In the genomic region with DNA sequence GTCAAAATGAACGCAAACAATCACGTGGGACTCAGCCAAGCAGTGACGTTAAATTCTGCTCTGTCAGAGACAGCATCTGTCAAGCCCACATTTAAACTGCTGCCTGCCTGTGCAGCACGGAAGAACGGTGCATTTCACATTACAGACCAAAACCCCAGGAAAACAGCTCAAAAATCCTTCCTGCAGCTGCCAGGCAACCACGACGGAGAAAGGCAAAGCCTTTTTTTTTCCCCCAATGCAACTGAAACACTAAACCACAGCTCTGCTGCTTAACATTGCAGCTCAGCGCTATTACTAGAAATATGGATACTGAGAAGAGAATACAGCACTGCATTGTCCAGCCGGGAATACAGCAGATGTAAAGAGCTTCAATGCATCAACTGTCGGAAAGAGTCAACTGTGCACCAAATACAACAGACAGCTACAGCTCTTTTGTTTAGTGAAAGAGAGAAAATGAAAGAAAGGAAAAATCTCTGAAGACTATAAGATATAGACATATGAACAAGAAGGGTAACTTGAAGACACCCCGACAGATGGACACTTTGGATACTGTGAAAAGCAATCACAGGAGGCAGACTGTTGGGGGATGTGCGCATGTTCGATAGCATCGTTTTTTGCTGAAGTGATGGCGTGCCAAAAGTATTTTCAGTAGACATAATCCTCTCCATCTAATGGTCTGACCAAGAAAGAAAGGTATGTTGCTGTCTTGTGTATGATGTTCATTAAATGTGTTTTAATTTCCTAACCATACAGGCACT, we compare ENCODE assay signal across 8 mouse cellular contexts. TPM values are rescaled to one million over a fixed set of nuclear protein-coding genes. Genes with fewer than 3 reads are reported as not detected.
A peak's percentile ranks its signal among the peaks of the same experiment; 100 is the strongest.
DNase-seq lines count a peak whose midpoint lies in the region; ATAC-seq and TF ChIP-seq lines count a peak whose summit lies in the region.

A gene (plus strand): TSS at position 15 of the 758 bp plus-strand sequence.

- H3K9me3 ChIP-seq in lung, embryonic 15.5 days = no peaks in the 10 kb centered on the region
- H3K9me3 ChIP-seq in lung, postnatal 0 days (ENCODE audit: low read length) = no peaks in the 10 kb centered on the region
- H3K9me3 ChIP-seq in neural tube, embryonic 14.5 days (ENCODE audit: control insufficient read depth, low read length) = no peaks in the 10 kb centered on the region

- no peak for TF ChIP-seq CTCF in lung, postnatal 0 days (IDR thresholded peaks at IDR 0.05)
- no peak for TF ChIP-seq CTCF in left cerebral cortex, adult 2 months (IDR thresholded peaks at IDR 0.05)

- H3K27ac ChIP-seq in lung, embryonic 15.5 days = no peak within 1 kb of the TSS
- H3K27ac ChIP-seq in lung, postnatal 0 days (ENCODE audit: low read length) = no peak within 1 kb of the TSS
- H3K27ac ChIP-seq in left cerebral cortex, adult 2 months = peak within 1 kb of the TSS; percentile 96
- H3K27ac ChIP-seq in neural tube, embryonic 14.5 days (ENCODE audit: low read depth, low read length) = peak within 1 kb of the TSS; percentile 93

- 0 out of 2 replicates have a peak, but pooled peaks cover 3% of the 10 kb centered on the region for H3K4me1 ChIP-seq in lung, embryonic 15.5 days
- no peaks in the 10 kb centered on the region for H3K4me1 ChIP-seq in lung, postnatal 0 days (ENCODE audit: insufficient read depth, low read depth, low read length)
- H3K4me1 ChIP-seq in neural tube, embryonic 14.5 days (ENCODE audit: control insufficient read depth, insufficient read depth, low read length) = no peaks in the 10 kb centered on the region

- H3K4me3 ChIP-seq in lung, embryonic 15.5 days = no peak within 1 kb of the TSS
- no peak within 1 kb of the TSS for H3K4me3 ChIP-seq in lung, postnatal 0 days (ENCODE audit: low read depth, low read length)
- peak within 1 kb of the TSS; percentile 66 for H3K4me3 ChIP-seq in left cerebral cortex, adult 2 months
- peak within 1 kb of the TSS; percentile 54 for H3K4me3 ChIP-seq in neural tube, embryonic 14.5 days (ENCODE audit: low read depth, low read length)

- DNase-seq in lung, postnatal 0 days (ENCODE audit: low spot score) = no peak
- peak; percentile 13 for DNase-seq in heart, postnatal 4 days
- DNase-seq in left cerebral cortex, adult 2 months (ENCODE audit: extremely low spot score in 1 of 2, low spot score in 2 of 2) = peak; percentile 67 to 70
- no peak for DNase-seq in spleen, postnatal 14 days (ENCODE audit: low spot score in 2 of 2)
- no peak for DNase-seq in gastrocnemius, adult 18-20 months (ENCODE audit: low spot score)

- H3K4me2 ChIP-seq in lung, embryonic 15.5 days = peak within 1 kb of the TSS; percentile 47
- no peak within 1 kb of the TSS; the same call in 1 of the 2 replicates for H3K4me2 ChIP-seq in lung, postnatal 0 days (replicated peaks; ENCODE audit: low read depth, low read length)
- peak within 1 kb of the TSS; percentile 52 for H3K4me2 ChIP-seq in neural tube, embryonic 14.5 days (ENCODE audit: low read depth, low read length)

- WGBS in lung, embryonic 15.5 days = 53% methylated on average over 15 of the region's 15 CpGs
- 57% methylated on average over 15 of the region's 15 CpGs for WGBS in lung, postnatal 0 days
- WGBS in neural tube, embryonic 14.5 days = 17% methylated on average over 15 of the region's 15 CpGs

- no peaks in the 10 kb centered on the region for H3K36me3 ChIP-seq in lung, embryonic 15.5 days
- no peaks in the 10 kb centered on the region for H3K36me3 ChIP-seq in lung, postnatal 0 days (ENCODE audit: insufficient read depth, low read length)
- H3K36me3 ChIP-seq in neural tube, embryonic 14.5 days (ENCODE audit: control insufficient read depth, insufficient read depth, low read length) = peaks cover under 1% of the 10 kb centered on the region; the same call in 1 of the 2 replicates

- H3K27me3 ChIP-seq in lung, embryonic 15.5 days = no peaks in the 10 kb centered on the region
- H3K27me3 ChIP-seq in lung, postnatal 0 days (replicated peaks; ENCODE audit: insufficient read depth, low read length) = no peaks in the 10 kb centered on the region
- H3K27me3 ChIP-seq in neural tube, embryonic 14.5 days (ENCODE audit: control insufficient read depth, insufficient read depth, low read length) = no peaks in the 10 kb centered on the region

- H3K9ac ChIP-seq in lung, embryonic 15.5 days = no peak within 1 kb of the TSS
- H3K9ac ChIP-seq in lung, postnatal 0 days (replicated peaks; ENCODE audit: low read depth) = no peak within 1 kb of the TSS
- peak within 1 kb of the TSS; percentile 66 for H3K9ac ChIP-seq in neural tube, embryonic 14.5 days (replicated peaks; ENCODE audit: low read depth, low read length)

- intact Hi-C loops in left cerebral cortex, adult 2 months (cut with DNase I) = loop anchor here (5.0 to 10.0 kb wide), 4 partner anchors 334 to 1676 kb away; no protein-coding TSS in a partner anchor

- ATAC-seq in lung, embryonic 15.5 days (ENCODE audit: borderline replicate concordance, extremely low read depth, low FRiP score, low TSS enrichment) = no peak
- no peak for ATAC-seq in lung, postnatal 0 days
- peak; percentile 90 for ATAC-seq in common myeloid progenitor, adult 5-6 weeks (replicated peaks; ENCODE audit: low read depth, poor library complexity, severe bottlenecking)
- ATAC-seq in neural tube, embryonic 14.5 days (ENCODE audit: low read depth) = peak; percentile 94

- no peak for TF ChIP-seq EP300 in lung, postnatal 0 days (IDR thresholded peaks at IDR 0.05)

RNA-seq across cellular contexts. Expression of the gene that starts here (rescaled TPM):
- 0.19 and 0.25 TPM in 2 replicates for polyA plus RNA-seq in lung, embryonic 15.5 days (2015; fragmentation: Nextera tagmentation; extraction: Ambion mirVana)
- 0.13 and 0.15 TPM in 2 replicates for polyA plus RNA-seq in lung, postnatal 0 days (2015; fragmentation: Nextera tagmentation; extraction: Ambion mirVana)
- 0.18 TPM in 1 of 2 replicates, not detected in the other for total RNA-seq in common myeloid progenitor, adult 5-6 weeks (2017)
- under 1 TPM; 0.09 to 0.10 TPM for total RNA-seq in heart, postnatal 4 days (2021)
- total RNA-seq in left cerebral cortex, adult 2 months (2021) = 10 to 100 TPM; 15.3 to 18.9 TPM
- polyA plus RNA-seq in neural tube, embryonic 14.5 days (2014; fragmentation: Nextera tagmentation; extraction: Ambion mirVana) = 10.1 and 12.3 TPM in 2 replicates
- total RNA-seq in gastrocnemius, adult 18-20 months (2021) = under 1 TPM; 0.53 to 0.76 TPM

Comparison
In these comparisons a context has a peak if more than half of its experiments do, and no peak if none do; other contexts are left out.
1. RNA of the gene that starts here (total RNA-seq): 15.3 to 18.9 TPM in left cerebral cortex, adult 2 months; 0.53 to 0.76 TPM in gastrocnemius, adult 18-20 months, 0.18 TPM in common myeloid progenitor, adult 5-6 weeks and 0.09 to 0.10 TPM in heart, postnatal 4 days; every median in the first group is over 4 times any median in the second.
2. Peak in ATAC-seq in common myeloid progenitor, adult 5-6 weeks; RNA of the gene not detected or under 1 TPM.
3. Peak in DNase-seq in heart, postnatal 4 days; RNA of the gene not detected or under 1 TPM.
4. H3K27ac ChIP-seq: peak in left cerebral cortex, adult 2 months (single experiment) and neural tube, embryonic 14.5 days (single experiment); none in lung, embryonic 15.5 days (single experiment) and lung, postnatal 0 days (single experiment).
5. H3K4me3 ChIP-seq: peak in left cerebral cortex, adult 2 months (single experiment) and neural tube, embryonic 14.5 days (single experiment); none in lung, embryonic 15.5 days (single experiment) and lung, postnatal 0 days (single experiment).
6. DNase-seq: peak in left cerebral cortex, adult 2 months (2 of 2); none in lung, postnatal 0 days (single experiment), spleen, postnatal 14 days (0 of 2) and gastrocnemius, adult 18-20 months (single experiment).